Mouse (Mus musculus) spleen, postnatal 36 days (tissue): ENCODE data around the gene Gm10439.
"Not testable (repeated sequence)": the region's sequence is repeated elsewhere in the genome, so short reads cannot be mapped to it uniquely, and the experiment has no call there.

ENCODE experiments used
- DNase-seq, 2 experiments: peaks; one replicate each; pipeline ENCODE4 v3.0.0; 2022; ENCODE audit warnings: low spot score in 2 of 2, mixed read lengths in 1 of 2

Gene Gm10439

DNA sequence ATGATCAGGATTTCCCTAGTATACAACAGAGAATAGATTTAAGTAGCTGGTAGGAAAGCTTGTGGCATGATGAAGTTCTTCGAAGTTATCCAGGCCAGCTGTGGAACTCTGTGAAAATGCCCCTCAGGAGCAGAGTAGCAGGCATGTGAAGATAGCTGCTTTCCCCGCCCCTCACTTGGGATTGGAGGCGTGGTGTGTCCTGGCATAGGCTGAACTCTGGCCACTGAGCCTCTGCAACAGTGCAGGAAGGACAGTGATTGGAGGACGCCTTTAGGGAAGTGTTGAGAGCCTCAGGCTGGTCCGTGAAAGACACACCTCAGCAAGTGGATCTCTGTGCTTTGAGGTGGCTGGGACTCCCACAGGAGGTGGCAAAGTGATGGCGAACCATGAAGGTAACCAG is at the start of gene Gm10439:
Gene Gm10439, plus strand, starts transcription at position 301 of the 400 bp plus-strand sequence.
- not testable (repeated sequence) for DNase-seq
